Mouse (Mus musculus) adrenal gland, adult 2 months (tissue): ENCODE results near the gene Gm20388. TPM values are rescaled to one million over a fixed set of nuclear protein-coding genes. Genes with fewer than 3 reads are reported as not detected.
A peak's percentile ranks its signal among the peaks of the same experiment; 100 is the strongest.

Source experiments
- DNase-seq: peaks from one replicate; pipeline ENCODE4 v3.0.0; 2021
- polyA plus RNA-seq: library from polyadenylated mRNA; depleted of rRNA; stranded (reverse); fragments of >200 nt; gene quantifications from 2 replicates; pipeline ENCODE4 v1.2.3, GENCODE M21; 2012
- total RNA-seq, 2 experiments: library from RNA; stranded (reverse); gene quantifications; 2 replicates each; pipeline ENCODE4 v1.2.3; 2021

The Gm20388 gene
- total and polyA plus RNA-seq, 3 experiments: 5.9 to 50.1 (median 9.9) TPM

- no peak for DNase-seq
Measured at GRCm38 (mm10) chr8:122349357-122350297, 2439.0 kb downstream of the Gm20388 start.

- DNase-seq: no peak
Measured at GRCm38 (mm10) chr8:122350309-122351089, 2439.9 kb downstream of the Gm20388 start.

- DNase-seq: no peak
Measured at GRCm38 (mm10) chr8:122354157-122354556, 2443.5 kb downstream of the Gm20388 start.

GRCm38 (mm10) chr8:122355642-122356606 is 2445.3 kb downstream of the Gm20388 start:
- DNase-seq: no peak

- no peak for DNase-seq
Measured at GRCm38 (mm10) chr8:122357202-122357601, 2446.6 kb downstream of the Gm20388 start.

- no peak for DNase-seq
Measured at GRCm38 (mm10) chr8:122357641-122358040, 2447.0 kb downstream of the Gm20388 start.

GRCm38 (mm10) chr8:122359111-122359775 is 2448.6 kb downstream of the Gm20388 start:
- DNase-seq: peak; percentile 42

GRCm38 (mm10) chr8:122360696-122361416 is 2450.2 kb downstream of the Gm20388 start, which contains the start of gene Trhr2:
Gene Trhr2, minus strand, starts transcription at chr8:122360746.
- DNase-seq: no peak

GRCm38 (mm10) chr8:122362271-122362670 is 2451.6 kb downstream of the Gm20388 start:
- DNase-seq: no peak

- DNase-seq: no peak
Measured at GRCm38 (mm10) chr8:122362967-122363366, 2452.3 kb downstream of the Gm20388 start.

GRCm38 (mm10) chr8:122368494-122368893 is 2457.9 kb downstream of the Gm20388 start:
- DNase-seq: no peak

GRCm38 (mm10) chr8:122369665-122370064 is 2459.0 kb downstream of the Gm20388 start:
- peak; percentile 69 for DNase-seq

GRCm38 (mm10) chr8:122371706-122372105 is 2461.1 kb downstream of the Gm20388 start:
- no peak for DNase-seq

- no peak for DNase-seq
Measured at GRCm38 (mm10) chr8:122375320-122375719, 2464.7 kb downstream of the Gm20388 start.

GRCm38 (mm10) chr8:122375751-122376364 is 2465.2 kb downstream of the Gm20388 start:
- DNase-seq: no peak

- DNase-seq: peak; percentile 99
Measured at GRCm38 (mm10) chr8:122376365-122377231, 2466.0 kb downstream of the Gm20388 start, which contains the start of gene Zc3h18. Gene Zc3h18, plus strand, starts transcription at chr8:122376609.

GRCm38 (mm10) chr8:122383039-122383438 is 2472.4 kb downstream of the Gm20388 start:
- no peak for DNase-seq

GRCm38 (mm10) chr8:122389357-122389756 is 2478.7 kb downstream of the Gm20388 start:
- DNase-seq: no peak

GRCm38 (mm10) chr8:122390758-122391157 is 2480.1 kb downstream of the Gm20388 start:
- no peak for DNase-seq
